Mouse (Mus musculus): Measurements from ENCODE around the gene Itpr3. TPM values are rescaled to one million over a fixed set of nuclear protein-coding genes. Genes with fewer than 3 reads are reported as not detected.

The Itpr3 gene
- polyA plus RNA-seq, 1 experiment from 2014 or later: 6.1 TPM

DNA sequence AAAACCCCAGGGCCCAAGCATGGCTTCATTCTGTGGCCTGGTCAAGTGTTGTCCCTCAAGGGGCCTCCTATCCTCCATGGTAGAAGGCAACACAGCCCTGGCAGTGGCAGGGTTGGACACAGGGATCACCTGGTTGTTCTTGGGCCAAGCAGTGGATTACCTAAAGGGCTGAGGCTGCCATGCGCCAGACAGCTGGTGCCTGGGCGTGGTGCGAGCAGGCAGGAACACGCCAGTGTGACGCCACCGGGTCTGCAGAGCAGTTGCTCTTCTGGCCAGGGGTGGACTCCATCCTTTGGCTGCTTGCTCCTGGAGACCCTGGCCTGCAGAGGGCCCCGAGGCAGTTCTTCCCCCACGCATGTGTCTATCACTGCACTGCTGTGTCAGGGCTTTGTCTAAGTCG is 16.7 kb downstream of the Itpr3 start:
- Histone ChIP-seq H3K4me2 (ENCODE audit: low read depth, low read length) (no peak overlapping the region), H3K27me3 (ENCODE audit: control insufficient read depth, insufficient read depth, low read depth, low read length) (no peaks in the 10 kb centered on the region), H3K9me3 (ENCODE audit: control insufficient read depth, low read length) (peaks cover 10% of the 10 kb centered on the region), H3K36me3 (ENCODE audit: control insufficient read depth, insufficient read depth, low read length) (0 out of 2 replicates have a peak, but pooled peaks cover 3% of the 10 kb centered on the region), H3K4me1 (replicated peaks; ENCODE audit: control insufficient read depth, insufficient read depth, low read length) (peaks cover 3% of the 10 kb centered on the region; the same call in 1 of the 2 replicates), H3K9ac (ENCODE audit: low read length) (no peak overlapping the region), H3K4me3 (ENCODE audit: low read length) (no peak overlapping the region), H3K27ac (ENCODE audit: low read length) (no peak overlapping the region)
- 68% methylated on average over 9 of the region's 9 CpGs for WGBS
- ATAC-seq (ENCODE audit: low read depth): no peak

DNA sequence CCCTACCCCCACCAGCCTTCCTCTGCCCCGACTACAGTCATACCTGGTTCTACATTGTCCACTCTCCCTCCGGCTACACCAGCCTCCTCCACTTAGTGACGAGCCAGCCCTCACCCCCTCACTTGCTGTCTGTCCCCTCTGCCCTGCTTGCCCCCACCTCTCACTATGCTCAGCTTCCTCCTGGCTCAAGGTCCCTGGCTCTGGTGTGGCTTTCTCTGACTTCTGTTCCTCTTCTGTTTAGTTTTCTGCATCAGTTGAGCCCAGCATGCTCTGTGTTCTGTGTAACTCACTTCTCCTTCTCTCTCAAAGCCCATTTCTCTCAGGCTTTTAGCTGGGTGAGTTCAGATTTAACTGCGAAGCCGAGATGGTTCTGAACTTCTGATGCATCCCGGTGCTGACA is 17.1 kb downstream of the Itpr3 start:
- Histone ChIP-seq H3K9me3 (ENCODE audit: control insufficient read depth, low read length) (peaks cover 10% of the 10 kb centered on the region), H3K27ac (ENCODE audit: low read length) (no peak overlapping the region), H3K9ac (ENCODE audit: low read length) (no peak overlapping the region), H3K4me2 (ENCODE audit: low read depth, low read length) (no peak overlapping the region), H3K27me3 (ENCODE audit: control insufficient read depth, insufficient read depth, low read depth, low read length) (no peaks in the 10 kb centered on the region), H3K36me3 (ENCODE audit: control insufficient read depth, insufficient read depth, low read length) (0 out of 2 replicates have a peak, but pooled peaks cover 3% of the 10 kb centered on the region), H3K4me1 (replicated peaks; ENCODE audit: control insufficient read depth, insufficient read depth, low read length) (peaks cover 3% of the 10 kb centered on the region; the same call in 1 of the 2 replicates), H3K4me3 (ENCODE audit: low read length) (no peak overlapping the region)
- 54% methylated on average over 6 of the region's 6 CpGs for WGBS
- ATAC-seq (ENCODE audit: low read depth): no peak

DNA sequence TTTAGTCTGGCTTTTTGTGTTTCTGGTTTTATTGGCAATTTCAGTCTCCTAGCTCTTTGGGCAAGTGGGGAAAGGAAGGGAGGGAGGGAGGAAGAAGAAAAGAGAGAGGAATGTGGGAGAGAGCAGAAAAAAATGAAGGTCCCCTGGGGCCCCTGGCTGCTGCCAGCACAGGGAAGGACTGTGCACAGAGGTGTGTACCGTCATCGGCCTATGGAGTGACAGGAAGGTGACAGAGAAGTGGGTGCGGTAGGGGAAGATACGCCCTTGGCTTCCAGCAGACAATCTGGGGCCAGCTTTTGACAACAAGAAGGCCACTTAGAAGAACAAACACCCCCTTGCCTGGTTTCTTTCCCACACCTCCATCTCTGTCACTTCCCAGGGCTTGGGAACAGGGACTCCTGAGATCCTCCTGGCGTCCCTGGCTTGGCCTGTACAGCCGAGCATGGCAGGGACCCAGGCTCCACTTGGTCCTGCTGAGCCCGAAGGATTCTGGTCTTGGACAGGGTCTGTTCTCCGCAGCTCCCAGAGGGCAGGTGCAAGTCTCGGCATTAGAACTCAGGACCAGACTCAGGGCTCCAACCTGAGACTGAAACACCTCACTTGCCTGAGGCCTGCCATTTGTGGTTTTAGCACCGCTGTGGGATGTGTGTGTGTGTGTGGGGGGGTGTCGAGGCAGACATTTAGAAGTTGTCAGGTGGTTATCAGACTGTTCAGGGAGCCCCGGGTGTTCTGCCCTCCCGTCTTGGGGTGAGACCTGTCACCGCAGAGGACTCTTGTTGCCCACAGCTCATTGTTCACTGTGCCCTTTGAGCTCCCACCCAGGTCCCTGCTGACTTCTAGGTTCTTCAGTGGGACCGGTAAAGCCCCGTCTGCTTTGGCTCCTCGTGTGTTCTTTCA is 18.0 kb downstream of the Itpr3 start:
- Histone ChIP-seq H3K9me3 (ENCODE audit: control insufficient read depth, low read length) (peaks cover 10% of the 10 kb centered on the region), H3K4me2 (ENCODE audit: low read depth, low read length) (no peak overlapping the region), H3K27ac (ENCODE audit: low read length) (no peak overlapping the region), H3K27me3 (ENCODE audit: control insufficient read depth, insufficient read depth, low read depth, low read length) (no peaks in the 10 kb centered on the region), H3K4me3 (ENCODE audit: low read length) (no peak overlapping the region), H3K4me1 (replicated peaks; ENCODE audit: control insufficient read depth, insufficient read depth, low read length) (peaks cover 3% of the 10 kb centered on the region; the same call in 1 of the 2 replicates), H3K36me3 (ENCODE audit: control insufficient read depth, insufficient read depth, low read length) (0 out of 2 replicates have a peak, but pooled peaks cover 3% of the 10 kb centered on the region), H3K9ac (ENCODE audit: low read length) (no peak overlapping the region)
- WGBS: 68% methylated on average over 17 of the region's 17 CpGs
- no peak for ATAC-seq (ENCODE audit: low read depth)

DNA sequence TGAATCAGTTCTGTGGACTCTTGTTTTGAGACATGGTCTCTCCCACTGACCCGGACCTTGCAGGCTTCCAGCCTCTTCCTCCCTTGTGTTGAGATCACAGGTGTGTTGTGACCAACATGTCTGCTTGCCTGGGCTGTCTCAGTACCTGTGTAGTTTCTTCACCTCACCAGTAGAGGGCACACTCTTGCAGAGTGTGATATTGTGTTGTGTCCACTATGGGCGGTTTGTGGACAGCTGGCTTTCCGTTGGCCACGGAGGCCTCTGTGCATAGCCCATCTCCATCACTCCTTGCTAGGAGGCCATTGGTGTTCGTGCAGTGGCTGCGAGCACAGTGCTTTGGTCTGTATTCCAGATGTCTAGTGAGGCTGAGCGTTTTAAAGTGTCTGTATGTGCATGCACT is 20.0 kb downstream of the Itpr3 start:
- H3K27ac ChIP-seq (ENCODE audit: low read length): no peak overlapping the region
- H3K4me2 ChIP-seq (ENCODE audit: low read depth, low read length): no peak overlapping the region
- H3K27me3 ChIP-seq (ENCODE audit: control insufficient read depth, insufficient read depth, low read depth, low read length): no peaks in the 10 kb centered on the region
- ATAC-seq (ENCODE audit: low read depth): no peak
- 0 out of 2 replicates have a peak, but pooled peaks cover 3% of the 10 kb centered on the region for H3K36me3 ChIP-seq (ENCODE audit: control insufficient read depth, insufficient read depth, low read length)
- peaks cover 8% of the 10 kb centered on the region for H3K4me1 ChIP-seq (replicated peaks; ENCODE audit: control insufficient read depth, insufficient read depth, low read length)
- WGBS: 97% methylated on average over 7 of the region's 7 CpGs
- H3K9ac ChIP-seq (ENCODE audit: low read length): no peak overlapping the region
- peaks cover 10% of the 10 kb centered on the region for H3K9me3 ChIP-seq (ENCODE audit: control insufficient read depth, low read length)
- H3K4me3 ChIP-seq (ENCODE audit: low read length): no peak overlapping the region

DNA sequence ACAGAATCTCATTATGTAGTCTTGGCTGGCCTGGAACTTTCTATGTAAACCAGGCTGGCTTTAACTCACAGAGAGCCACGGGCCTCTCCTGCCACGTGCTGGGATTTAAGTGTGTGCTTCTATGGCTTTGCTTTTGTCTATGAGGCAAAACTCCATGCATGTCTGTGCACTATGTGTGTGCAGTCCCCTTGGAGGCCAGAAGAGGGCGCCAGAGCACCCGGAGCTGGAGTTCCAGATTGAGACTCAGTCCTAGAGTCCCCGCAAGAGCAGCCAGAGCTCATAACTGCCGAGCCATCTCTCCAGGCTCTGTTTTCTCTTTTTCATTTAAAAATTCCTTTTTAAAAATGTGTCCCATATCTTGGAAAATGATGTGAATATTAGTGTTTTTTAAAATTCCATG is 20.8 kb downstream of the Itpr3 start:
- peaks cover 8% of the 10 kb centered on the region for H3K4me1 ChIP-seq (replicated peaks; ENCODE audit: control insufficient read depth, insufficient read depth, low read length)
- WGBS: 84% methylated on average over 6 of the region's 6 CpGs
- no peaks in the 10 kb centered on the region for H3K27me3 ChIP-seq (ENCODE audit: control insufficient read depth, insufficient read depth, low read depth, low read length)
- H3K4me2 ChIP-seq (ENCODE audit: low read depth, low read length): no peak overlapping the region
- no peak overlapping the region for H3K27ac ChIP-seq (ENCODE audit: low read length)
- H3K36me3 ChIP-seq (ENCODE audit: control insufficient read depth, insufficient read depth, low read length): 0 out of 2 replicates have a peak, but pooled peaks cover 3% of the 10 kb centered on the region
- ATAC-seq (ENCODE audit: low read depth): no peak
- H3K4me3 ChIP-seq (ENCODE audit: low read length): no peak overlapping the region
- H3K9ac ChIP-seq (ENCODE audit: low read length): no peak overlapping the region
- H3K9me3 ChIP-seq (ENCODE audit: control insufficient read depth, low read length): peaks cover 10% of the 10 kb centered on the region

DNA sequence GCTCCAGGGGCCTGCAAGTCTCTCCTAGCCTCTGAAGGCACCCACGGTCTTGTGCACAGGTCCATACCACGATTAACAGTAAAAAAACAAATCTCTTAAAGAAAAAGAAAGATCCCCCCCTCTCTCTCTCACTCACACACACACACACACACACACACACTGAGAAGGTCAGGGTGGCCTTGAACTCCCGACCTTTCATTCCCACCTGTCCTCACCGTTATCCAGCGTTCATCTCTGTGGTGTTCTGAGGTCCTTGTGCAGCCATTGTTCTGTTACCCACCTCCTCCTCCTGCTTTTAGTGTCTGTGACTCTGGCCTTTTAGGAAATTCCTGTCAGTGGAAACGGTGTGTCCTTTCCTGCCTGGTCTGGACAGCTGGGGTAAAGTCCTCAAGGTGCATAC is 21.4 kb downstream of the Itpr3 start:
- Histone ChIP-seq H3K4me2 (ENCODE audit: low read depth, low read length) (no peak overlapping the region), H3K9me3 (ENCODE audit: control insufficient read depth, low read length) (peaks cover 10% of the 10 kb centered on the region), H3K9ac (ENCODE audit: low read length) (no peak overlapping the region), H3K27me3 (ENCODE audit: control insufficient read depth, insufficient read depth, low read depth, low read length) (no peaks in the 10 kb centered on the region), H3K4me1 (replicated peaks; ENCODE audit: control insufficient read depth, insufficient read depth, low read length) (peaks cover 12% of the 10 kb centered on the region), H3K27ac (ENCODE audit: low read length) (no peak overlapping the region), H3K36me3 (ENCODE audit: control insufficient read depth, insufficient read depth, low read length) (0 out of 2 replicates have a peak, but pooled peaks cover 3% of the 10 kb centered on the region), H3K4me3 (ENCODE audit: low read length) (no peak overlapping the region)
- 72% methylated on average over 6 of the region's 6 CpGs for WGBS
- ATAC-seq (ENCODE audit: low read depth): no peak

DNA sequence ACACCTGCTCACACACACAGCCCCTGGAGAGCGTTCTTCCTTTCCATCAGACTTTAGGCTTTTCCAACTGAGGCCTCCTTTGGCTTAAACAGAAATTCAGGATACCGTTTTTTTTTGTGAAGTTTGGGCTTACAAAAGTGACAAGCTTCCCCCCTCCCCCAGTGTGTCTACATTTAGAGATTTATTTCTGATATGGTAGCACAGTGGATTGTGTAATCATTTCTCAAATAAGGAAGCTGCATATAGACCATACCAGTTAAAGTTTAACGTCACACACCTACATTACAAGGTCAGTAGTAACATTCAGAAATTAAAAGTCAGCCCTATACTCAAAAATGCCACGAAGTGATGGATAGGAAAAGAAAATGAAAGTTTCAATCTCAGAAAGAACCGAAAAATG is 24.8 kb downstream of the Itpr3 start:
- H3K9ac ChIP-seq (ENCODE audit: low read length): no peak overlapping the region
- 66% methylated on average over 5 of the region's 5 CpGs for WGBS
- H3K4me1 ChIP-seq (replicated peaks; ENCODE audit: control insufficient read depth, insufficient read depth, low read length): peaks cover 9% of the 10 kb centered on the region
- no peak for ATAC-seq (ENCODE audit: low read depth)
- H3K4me3 ChIP-seq (ENCODE audit: low read length): no peak overlapping the region
- no peak overlapping the region for H3K27ac ChIP-seq (ENCODE audit: low read length)
- H3K27me3 ChIP-seq (ENCODE audit: control insufficient read depth, insufficient read depth, low read depth, low read length): no peaks in the 10 kb centered on the region
- no peak overlapping the region for H3K4me2 ChIP-seq (ENCODE audit: low read depth, low read length)
- H3K36me3 ChIP-seq (ENCODE audit: control insufficient read depth, insufficient read depth, low read length): 0 out of 2 replicates have a peak, but pooled peaks cover 3% of the 10 kb centered on the region
- H3K9me3 ChIP-seq (ENCODE audit: control insufficient read depth, low read length): peaks cover 12% of the 10 kb centered on the region

DNA sequence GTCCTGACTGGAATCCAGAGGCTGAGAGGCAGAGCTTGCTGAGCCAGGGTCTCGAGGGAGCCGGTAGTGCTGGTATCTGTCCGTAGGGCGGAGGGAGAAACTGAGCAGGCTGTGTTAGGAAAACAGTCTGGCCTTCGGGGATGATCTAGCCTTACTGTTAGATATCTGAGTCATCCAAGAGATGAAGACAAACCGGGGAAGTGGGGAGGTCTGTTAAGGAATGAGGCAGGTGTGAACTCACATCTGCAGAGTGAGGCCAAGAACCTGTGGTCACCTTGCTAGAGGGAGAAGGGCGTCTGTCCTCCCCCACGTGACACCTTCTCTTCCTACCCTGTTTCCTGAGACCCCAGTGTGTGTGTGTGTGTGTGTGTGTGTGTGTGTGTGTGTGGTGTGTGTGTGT is 25.7 kb downstream of the Itpr3 start:
- no peak overlapping the region for H3K27ac ChIP-seq (ENCODE audit: low read length)
- peaks cover 4% of the 10 kb centered on the region for H3K9me3 ChIP-seq (ENCODE audit: control insufficient read depth, low read length)
- no peak for ATAC-seq (ENCODE audit: low read depth)
- no peak overlapping the region for H3K4me3 ChIP-seq (ENCODE audit: low read length)
- peaks cover 9% of the 10 kb centered on the region for H3K4me1 ChIP-seq (replicated peaks; ENCODE audit: control insufficient read depth, insufficient read depth, low read length)
- H3K27me3 ChIP-seq (ENCODE audit: control insufficient read depth, insufficient read depth, low read depth, low read length): no peaks in the 10 kb centered on the region
- no peak overlapping the region for H3K4me2 ChIP-seq (ENCODE audit: low read depth, low read length)
- WGBS: 54% methylated on average over 8 of the region's 8 CpGs
- no peak overlapping the region for H3K9ac ChIP-seq (ENCODE audit: low read length)
- no peaks in the 10 kb centered on the region for H3K36me3 ChIP-seq (ENCODE audit: control insufficient read depth, insufficient read depth, low read length)

DNA sequence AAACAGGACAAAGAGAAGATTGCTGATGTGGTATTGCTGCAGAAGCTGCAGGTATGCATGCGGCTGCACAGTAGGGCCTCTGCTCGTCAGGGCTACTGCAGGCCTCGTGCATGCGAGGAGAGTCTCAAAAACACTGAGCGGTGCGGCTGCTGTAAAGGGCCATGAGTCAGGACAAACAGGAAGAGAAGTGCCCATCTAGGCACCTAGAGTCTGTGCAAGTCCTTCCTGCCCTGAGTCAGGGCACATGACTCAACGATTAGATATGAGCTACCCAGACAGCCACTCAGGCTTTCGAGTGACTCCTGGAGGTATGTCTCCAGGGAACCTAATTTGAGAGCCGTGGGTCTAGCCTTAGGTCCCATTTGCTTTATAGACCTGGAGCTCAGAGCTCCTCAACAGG is 26.5 kb downstream of the Itpr3 start:
- peak; percentile 39; the same call in 1 of the 2 replicates for ATAC-seq (ENCODE audit: low read depth)
- Histone ChIP-seq H3K9ac (ENCODE audit: low read length) (no peak overlapping the region), H3K27ac (ENCODE audit: low read length) (0 out of 2 replicates have a peak overlapping the region, but pooled peaks have one; percentile 1), H3K27me3 (ENCODE audit: control insufficient read depth, insufficient read depth, low read depth, low read length) (no peaks in the 10 kb centered on the region), H3K4me1 (replicated peaks; ENCODE audit: control insufficient read depth, insufficient read depth, low read length) (peaks cover 9% of the 10 kb centered on the region), H3K36me3 (ENCODE audit: control insufficient read depth, insufficient read depth, low read length) (no peaks in the 10 kb centered on the region), H3K4me3 (ENCODE audit: low read length) (no peak overlapping the region), H3K9me3 (ENCODE audit: control insufficient read depth, low read length) (0 out of 2 replicates have a peak, but pooled peaks cover 2% of the 10 kb centered on the region), H3K4me2 (ENCODE audit: low read depth, low read length) (no peak overlapping the region)
- 44% methylated on average over 9 of the region's 9 CpGs for WGBS
